Mouse (Mus musculus): ENCODE data around the gene Mypn.

The Mypn gene

GRCm38 (mm10) chr10:63099521-63099920 is 104.2 kb downstream of the Mypn start, which contains the start of gene Atoh7:
Gene Atoh7 (plus strand): TSS chr10:63099651.
- peak; percentile 50 for DNase-seq

- no peak for DNase-seq
These were observed 105.6 kb downstream of the Mypn start for GRCm38 (mm10) chr10:63098191-63098590.

- DNase-seq = no peak
These were observed 107.0 kb downstream of the Mypn start for GRCm38 (mm10) chr10:63096757-63097156.

- DNase-seq = no peak
These were observed 110.9 kb downstream of the Mypn start for GRCm38 (mm10) chr10:63092616-63093550.

- DNase-seq = no peak
These were observed 111.8 kb downstream of the Mypn start for GRCm38 (mm10) chr10:63091915-63092314.

GRCm38 (mm10) chr10:63089758-63090571 is 113.8 kb downstream of the Mypn start:
- DNase-seq = no peak

- DNase-seq = no peak
These were observed 114.5 kb downstream of the Mypn start for GRCm38 (mm10) chr10:63089103-63089757.

GRCm38 (mm10) chr10:63086304-63086703 is 117.4 kb downstream of the Mypn start:
- DNase-seq = no peak

GRCm38 (mm10) chr10:63065988-63066387 is 137.8 kb downstream of the Mypn start:
- DNase-seq = peak; percentile 78
